Mouse (Mus musculus): ENCODE data around the gene 1700021F05Rik.

1700021F05Rik gene

DNA sequence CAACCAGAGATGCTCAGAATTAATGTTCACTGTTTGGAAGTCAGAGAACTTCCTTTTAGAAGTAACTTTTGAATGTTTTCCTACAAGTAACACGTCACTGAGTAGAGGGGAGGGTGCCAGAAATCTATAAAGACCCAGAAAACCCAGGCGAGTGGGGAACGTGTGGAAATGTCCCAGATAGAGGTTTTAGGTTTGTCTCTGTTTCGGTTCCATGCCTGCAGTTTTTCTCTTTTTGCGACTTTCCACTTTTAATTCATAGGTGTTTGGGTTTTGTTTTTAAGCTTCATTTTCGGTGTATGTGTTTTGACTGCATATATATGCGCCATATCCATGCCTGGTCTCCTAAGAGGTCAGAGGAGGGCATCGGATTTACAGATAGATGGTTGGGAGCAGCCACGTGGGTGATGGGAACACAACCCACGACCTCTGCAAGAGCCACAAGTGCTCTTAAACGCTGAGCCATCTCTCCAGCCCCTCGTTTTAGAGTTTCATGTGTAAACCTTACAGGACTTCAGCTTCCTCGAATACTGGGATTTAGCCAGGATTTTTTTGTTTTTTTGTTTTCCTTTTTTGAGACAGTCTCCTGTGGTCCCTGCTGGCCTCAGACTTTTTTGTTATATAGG is 60.5 kb downstream of the 1700021F05Rik start:
- no peak for DNase-seq

- DNase-seq: peak; percentile 66
These were observed 61.2 kb downstream of the 1700021F05Rik start for GRCm38 (mm10) chr10:43479436-43480157.

DNA sequence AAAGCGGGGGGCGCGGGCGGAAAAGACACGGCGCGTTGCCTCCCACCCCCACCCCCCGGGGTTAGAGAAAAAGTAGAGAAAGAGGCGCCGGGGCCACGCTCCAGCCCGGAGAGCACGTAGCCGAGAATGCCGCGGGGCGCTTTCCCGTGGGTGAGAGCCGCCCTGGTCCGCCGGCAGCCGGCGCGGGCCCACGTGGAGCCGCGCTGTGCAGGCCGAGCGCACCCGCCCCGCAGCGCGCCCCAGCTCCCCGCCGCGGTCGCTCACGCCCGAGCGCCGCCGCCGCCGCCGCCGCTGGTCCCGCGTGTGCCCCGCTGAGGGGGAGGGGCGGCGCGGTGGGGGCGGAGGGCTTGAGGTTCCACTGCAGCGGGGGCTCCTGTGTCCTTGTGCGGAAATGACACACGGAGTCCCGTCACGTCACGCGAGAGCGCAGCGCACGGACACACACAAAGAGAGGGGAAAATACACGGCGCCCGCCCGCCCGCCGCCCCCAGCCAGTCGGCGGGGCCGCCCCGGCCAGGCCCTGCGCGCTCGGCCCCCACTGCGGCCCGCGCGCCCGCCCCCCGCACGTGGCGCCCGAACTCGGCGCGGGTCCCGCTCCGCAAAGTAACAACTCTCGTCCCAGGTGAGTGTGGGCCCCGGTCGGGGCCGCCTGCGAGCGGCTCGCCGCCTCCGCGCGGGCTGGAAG is 61.9 kb downstream of the 1700021F05Rik start, which contains the start of gene Bend3:
Gene Bend3, plus strand, starts transcription at position 81 of the 685 bp plus-strand sequence.
- peak; percentile 44 for DNase-seq

DNA sequence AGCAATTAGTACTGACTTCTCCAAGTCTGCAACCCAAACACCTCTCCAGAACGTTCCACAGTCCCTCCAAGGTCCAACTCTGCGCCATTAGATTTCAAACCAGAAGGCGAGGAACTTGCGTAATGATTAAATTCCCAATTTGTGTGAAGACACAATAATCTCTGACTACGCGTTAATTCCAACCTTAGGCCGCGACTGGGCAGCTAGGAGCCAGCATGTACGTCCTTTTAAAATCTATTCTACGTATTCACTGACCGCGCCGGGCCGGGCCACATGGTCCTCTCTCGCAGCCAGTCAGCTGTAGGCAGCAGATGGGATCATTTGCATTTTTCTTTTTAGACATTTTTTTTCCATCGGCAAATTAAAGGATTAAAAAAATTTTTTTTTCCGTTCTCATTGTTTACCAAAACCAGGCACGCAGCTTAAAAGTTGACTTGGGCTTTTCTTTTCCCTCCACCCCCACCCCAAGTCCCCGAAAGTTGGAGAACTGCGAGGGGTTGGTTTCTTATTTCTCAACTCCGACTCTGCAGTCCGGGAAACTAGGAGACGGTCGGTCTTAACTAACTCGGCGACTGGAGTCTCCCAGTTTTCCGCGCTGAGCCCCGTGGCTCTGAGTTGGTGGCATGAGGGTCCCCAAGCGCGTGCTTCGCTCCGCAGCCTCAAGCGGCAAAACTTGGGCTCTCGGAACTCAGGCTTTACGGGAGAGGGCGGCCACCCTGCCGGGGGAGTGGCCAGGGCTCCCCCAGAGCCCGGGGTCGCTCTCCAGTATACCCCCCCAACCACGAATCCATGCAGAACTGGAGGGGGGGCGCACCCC is 62.7 kb downstream of the 1700021F05Rik start:
- peak; percentile 4 for DNase-seq

GRCm38 (mm10) chr10:43477459-43477858 is 63.3 kb downstream of the 1700021F05Rik start:
- DNase-seq: no peak

DNA sequence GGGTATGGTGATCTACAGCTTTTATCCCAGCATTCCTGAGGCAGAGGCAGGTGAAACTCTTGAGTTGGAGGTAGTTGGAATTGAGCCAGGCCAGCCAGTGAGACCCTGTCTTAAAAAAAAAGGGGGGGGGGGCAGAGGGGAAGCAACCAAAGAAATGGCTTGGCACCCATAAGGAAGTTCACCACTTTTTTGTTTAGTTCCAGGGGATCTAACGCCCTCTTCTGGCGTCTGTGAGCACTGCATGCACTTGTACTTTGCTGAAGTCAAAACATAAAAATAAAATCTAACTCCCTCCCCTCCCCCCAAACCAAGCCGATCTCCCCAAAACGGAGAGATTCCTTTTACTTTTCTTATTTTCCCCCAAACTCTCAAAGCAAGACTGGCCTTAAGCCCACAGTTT is 65.4 kb downstream of the 1700021F05Rik start:
- peak; percentile 13 for DNase-seq
